Mouse (Mus musculus) testis, adult 2 months (tissue): ENCODE data around the gene Homer2. TPM values are rescaled to one million over a fixed set of nuclear protein-coding genes. Genes with fewer than 3 reads are reported as not detected.

Experiments used
- H3K27ac ChIP-seq: fragments of 200-500 bp; 2 replicates; pipeline ENCODE4 v1.5.1; 2012; ENCODE audit warnings: low read depth, low read length; ENCODE audit not compliant: control insufficient read depth, insufficient read depth
- H3K27me3 ChIP-seq: fragments of 200-500 bp; 2 replicates; pipeline ENCODE4 v1.6.1; 2012; ENCODE audit warnings: mild to moderate bottlenecking, low read length, moderate library complexity; ENCODE audit not compliant: control insufficient read depth, insufficient read depth
- H3K36me3 ChIP-seq: fragments of 200-500 bp; 2 replicates; pipeline ENCODE4 v1.6.1; 2012; ENCODE audit warnings: mild to moderate bottlenecking, low read length; ENCODE audit not compliant: control insufficient read depth, insufficient read depth
- H3K4me1 ChIP-seq: fragments of 200-500 bp; 2 replicates; pipeline ENCODE4 v1.6.1; 2012; ENCODE audit warnings: low read length; ENCODE audit not compliant: control insufficient read depth, insufficient read depth
- H3K4me3 ChIP-seq: fragments of 200-500 bp; 2 replicates; pipeline ENCODE4 v1.5.1; 2012; ENCODE audit warnings: low read depth, mild to moderate bottlenecking, low read length, moderate library complexity, mixed read lengths; ENCODE audit not compliant: control insufficient read depth
- CTCF ChIP-seq: fragments of 200-500 bp; IDR thresholded peaks from 2 replicates; pipeline ENCODE4 v1.5.1; 2012; ENCODE audit warnings: low read depth, mild to moderate bottlenecking, inconsistent platforms, low read length, moderate library complexity; ENCODE audit not compliant: control insufficient read depth, insufficient read depth, insufficient replicate concordance
- POLR2A ChIP-seq: fragments of 200-500 bp; IDR thresholded peaks from 2 replicates; pipeline ENCODE4 v1.6.1; 2012; ENCODE audit warnings: low read depth, mild to moderate bottlenecking, inconsistent platforms, low read length, moderate library complexity; ENCODE audit not compliant: control insufficient read depth
- polyA plus RNA-seq: library from polyadenylated mRNA; depleted of rRNA; stranded (reverse); fragments of >200 nt; gene quantifications from 2 replicates; pipeline ENCODE4 v1.2.3, GENCODE M21; 2012

Gene Homer2
- polyA plus RNA-seq, 1 experiment: 1.1 TPM

DNA sequence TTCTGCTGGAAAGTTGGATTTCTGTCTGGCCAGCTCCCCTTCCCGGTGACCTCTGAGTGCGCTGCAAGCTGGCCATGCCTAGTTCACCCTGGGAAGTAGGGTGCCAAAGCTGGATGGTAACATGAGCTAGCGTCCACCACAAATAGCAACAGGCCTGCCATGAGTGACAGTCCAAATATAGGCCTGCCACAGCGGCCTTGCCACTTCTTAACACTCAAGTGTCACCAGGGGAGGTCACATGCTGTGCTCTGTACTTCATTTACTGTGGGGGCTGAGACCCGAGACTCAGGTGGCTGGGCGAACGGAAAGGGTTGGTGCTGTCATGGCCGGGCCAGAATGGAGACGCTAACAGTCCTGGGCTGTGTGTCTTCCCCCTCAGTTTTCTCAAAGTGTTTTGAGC, 140.4 kb downstream of the Homer2 start, which contains the start of gene Fsd2:
Gene Fsd2, minus strand, starts transcription at position 53 of the 400 bp plus-strand sequence.
- Histone ChIP-seq H3K4me1 (no peaks in the 10 kb centered on the region), H3K27me3 (no peaks in the 10 kb centered on the region), H3K4me3 (no peak within 1 kb of the TSS), H3K27ac (no peak within 1 kb of the TSS), H3K36me3 (no peaks in the 10 kb centered on the region)
- TF ChIP-seq POLR2A (no peak), CTCF (no peak)

DNA sequence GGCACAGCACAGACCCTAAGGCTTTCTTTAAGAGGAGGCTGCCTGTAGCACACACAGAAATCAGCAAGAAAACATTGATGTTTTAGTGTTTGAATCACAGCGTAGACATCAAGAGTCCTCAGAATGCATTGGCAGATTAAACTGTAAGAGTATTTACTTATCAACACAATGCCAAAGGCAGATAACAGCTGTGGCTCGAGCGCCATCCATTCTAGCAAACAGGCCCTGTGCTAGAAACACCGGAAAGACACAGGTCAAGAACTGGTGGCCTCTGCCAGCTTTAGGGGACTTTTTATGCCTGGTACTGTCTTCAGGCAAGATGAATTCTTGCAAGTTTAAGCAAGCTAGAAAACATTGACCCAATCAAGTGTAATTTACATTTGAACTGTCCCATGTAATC, 141.0 kb downstream of the Homer2 start:
- TF ChIP-seq POLR2A (no peak), CTCF (no peak)
- no peaks in the 10 kb centered on the region for H3K27me3 ChIP-seq
- H3K4me3 ChIP-seq: no peak overlapping the region
- H3K4me1 ChIP-seq: no peaks in the 10 kb centered on the region
- no peaks in the 10 kb centered on the region for H3K36me3 ChIP-seq
- H3K27ac ChIP-seq: no peak overlapping the region

GRCm38 (mm10) chr7:81565381-81566055, 141.8 kb downstream of the Homer2 start:
- no peaks in the 10 kb centered on the region for H3K36me3 ChIP-seq
- TF ChIP-seq POLR2A (no peak), CTCF (no peak)
- H3K27me3 ChIP-seq: no peaks in the 10 kb centered on the region
- H3K27ac ChIP-seq: no peak overlapping the region
- no peak overlapping the region for H3K4me3 ChIP-seq
- H3K4me1 ChIP-seq: no peaks in the 10 kb centered on the region

GRCm38 (mm10) chr7:81564766-81565165, 142.6 kb downstream of the Homer2 start:
- Histone ChIP-seq H3K4me3 (no peak overlapping the region), H3K36me3 (no peaks in the 10 kb centered on the region), H3K27me3 (no peaks in the 10 kb centered on the region), H3K27ac (no peak overlapping the region), H3K4me1 (no peaks in the 10 kb centered on the region)
- TF ChIP-seq CTCF: no peak
- no peak for TF ChIP-seq POLR2A

- Histone ChIP-seq H3K4me3 (no peak overlapping the region), H3K27ac (no peak overlapping the region), H3K27me3 (no peaks in the 10 kb centered on the region), H3K4me1 (no peaks in the 10 kb centered on the region), H3K36me3 (no peaks in the 10 kb centered on the region)
- TF ChIP-seq CTCF (no peak), POLR2A (no peak)
Measured at GRCm38 (mm10) chr7:81563506-81564015, 143.8 kb downstream of the Homer2 start.

GRCm38 (mm10) chr7:81561211-81561610, 146.1 kb downstream of the Homer2 start:
- H3K4me1 ChIP-seq: no peaks in the 10 kb centered on the region
- no peaks in the 10 kb centered on the region for H3K36me3 ChIP-seq
- H3K27ac ChIP-seq: no peak overlapping the region
- TF ChIP-seq CTCF (no peak), POLR2A (no peak)
- no peaks in the 10 kb centered on the region for H3K27me3 ChIP-seq
- no peak overlapping the region for H3K4me3 ChIP-seq

DNA sequence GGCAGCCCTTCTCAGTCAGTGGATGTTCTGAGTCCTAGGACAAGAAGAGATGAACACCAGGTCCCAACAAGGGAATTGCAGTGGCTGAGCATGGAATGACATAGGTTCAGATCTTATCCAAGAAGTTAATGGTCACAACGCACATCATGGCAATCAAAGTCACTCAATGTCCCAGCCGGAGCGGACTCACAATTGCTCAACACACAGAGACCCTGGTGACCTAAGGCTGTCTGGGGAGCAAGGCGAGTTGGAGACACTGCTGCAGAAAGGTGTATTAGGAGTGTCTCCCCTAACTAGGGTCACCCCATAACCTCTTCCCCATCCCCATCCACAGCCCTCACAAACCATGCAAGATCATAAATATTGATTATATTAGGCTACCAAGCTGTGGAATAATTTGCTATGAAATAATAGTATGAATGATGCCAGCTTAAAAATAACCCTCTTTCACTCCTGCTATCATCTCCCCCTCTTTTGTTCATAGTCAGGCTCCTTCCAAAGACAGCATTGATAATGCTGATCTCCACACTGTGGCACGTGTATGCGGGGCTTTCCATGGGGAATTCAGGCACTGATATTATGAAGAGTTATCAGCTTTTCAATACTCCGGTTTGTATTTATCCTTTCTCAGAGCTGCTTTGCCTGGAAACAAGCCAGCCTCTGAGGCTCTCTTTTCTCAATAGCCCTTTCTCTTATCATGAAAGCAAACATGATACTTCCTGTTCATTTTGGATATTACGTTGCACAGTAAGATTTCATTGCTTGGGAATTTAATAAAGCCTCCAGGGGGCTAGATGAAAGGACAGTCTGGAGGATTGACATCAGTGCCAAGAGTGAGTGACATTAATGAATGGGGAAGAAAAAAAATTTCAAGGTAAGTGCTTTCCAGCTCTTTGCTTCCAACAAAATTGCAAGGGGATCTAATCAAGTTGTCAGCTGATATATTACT, 147.0 kb downstream of the Homer2 start:
- no peak overlapping the region for H3K27ac ChIP-seq
- no peaks in the 10 kb centered on the region for H3K36me3 ChIP-seq
- no peak overlapping the region for H3K4me3 ChIP-seq
- H3K4me1 ChIP-seq: no peaks in the 10 kb centered on the region
- TF ChIP-seq CTCF: no peak
- TF ChIP-seq POLR2A: no peak
- no peaks in the 10 kb centered on the region for H3K27me3 ChIP-seq
